Mouse (Mus musculus): ENCODE measurements around the gene Plekhg5.

Gene Plekhg5

GRCm38 (mm10) chr4:152096927-152097326 is 24.6 kb downstream of the Plekhg5 start:
- DNase-seq (ENCODE audit: inconsistent age in 2 of 2, low spot score in 1 of 2), result no peak

- DNase-seq (ENCODE audit: inconsistent age in 2 of 2, low spot score in 1 of 2), result no peak
Measured at GRCm38 (mm10) chr4:152097911-152098799, 25.9 kb downstream of the Plekhg5 start.

- DNase-seq (ENCODE audit: inconsistent age in 2 of 2, low spot score in 1 of 2), result peak in 1 of 2 experiments; percentile 51
Measured at GRCm38 (mm10) chr4:152100541-152100940, 28.2 kb downstream of the Plekhg5 start.

- DNase-seq (ENCODE audit: inconsistent age in 2 of 2, low spot score in 1 of 2), result no peak
Measured at GRCm38 (mm10) chr4:152101081-152101653, 28.9 kb downstream of the Plekhg5 start.

- no peak for DNase-seq (ENCODE audit: inconsistent age in 2 of 2, low spot score in 1 of 2)
Measured at GRCm38 (mm10) chr4:152101921-152102320, 29.6 kb downstream of the Plekhg5 start.

GRCm38 (mm10) chr4:152103025-152103424 is 30.7 kb downstream of the Plekhg5 start:
- DNase-seq (ENCODE audit: inconsistent age in 2 of 2, low spot score in 1 of 2), result peak; percentile 66 to 88

GRCm38 (mm10) chr4:152106746-152107145 is 34.4 kb downstream of the Plekhg5 start:
- DNase-seq (ENCODE audit: inconsistent age in 2 of 2, low spot score in 1 of 2), result no peak

GRCm38 (mm10) chr4:152107493-152107892 is 35.2 kb downstream of the Plekhg5 start:
- peak; percentile 50 to 72 for DNase-seq (ENCODE audit: inconsistent age in 2 of 2, low spot score in 1 of 2)

GRCm38 (mm10) chr4:152107971-152108509 is 35.7 kb downstream of the Plekhg5 start:
- peak; percentile 90 to 94 for DNase-seq (ENCODE audit: inconsistent age in 2 of 2, low spot score in 1 of 2)

GRCm38 (mm10) chr4:152108673-152109072 is 36.4 kb downstream of the Plekhg5 start:
- no peak for DNase-seq (ENCODE audit: inconsistent age in 2 of 2, low spot score in 1 of 2)

- DNase-seq (ENCODE audit: inconsistent age in 2 of 2, low spot score in 1 of 2), result no peak
Measured at GRCm38 (mm10) chr4:152109509-152109908, 37.2 kb downstream of the Plekhg5 start.

GRCm38 (mm10) chr4:152110689-152111088 is 38.4 kb downstream of the Plekhg5 start:
- DNase-seq (ENCODE audit: inconsistent age in 2 of 2, low spot score in 1 of 2), result no peak

GRCm38 (mm10) chr4:152112329-152112728 is 40.0 kb downstream of the Plekhg5 start:
- DNase-seq (ENCODE audit: inconsistent age in 2 of 2, low spot score in 1 of 2), result no peak

GRCm38 (mm10) chr4:152114080-152114479 is 41.8 kb downstream of the Plekhg5 start:
- DNase-seq (ENCODE audit: inconsistent age in 2 of 2, low spot score in 1 of 2), result no peak

GRCm38 (mm10) chr4:152115921-152116612 is 43.8 kb downstream of the Plekhg5 start, which contains the start of gene Tnfrsf25:
Gene Tnfrsf25 (plus strand): TSS chr4:152115934.
- no peak for DNase-seq (ENCODE audit: inconsistent age in 2 of 2, low spot score in 1 of 2)

- no peak for DNase-seq (ENCODE audit: inconsistent age in 2 of 2, low spot score in 1 of 2)
Measured at GRCm38 (mm10) chr4:152117538-152117937, 45.2 kb downstream of the Plekhg5 start.

GRCm38 (mm10) chr4:152119396-152120292 is 47.3 kb downstream of the Plekhg5 start:
- DNase-seq (ENCODE audit: inconsistent age in 2 of 2, low spot score in 1 of 2), result peak in 1 of 2 experiments; percentile 65

GRCm38 (mm10) chr4:152120311-152121182 is 48.2 kb downstream of the Plekhg5 start:
- DNase-seq (ENCODE audit: inconsistent age in 2 of 2, low spot score in 1 of 2), result no peak

GRCm38 (mm10) chr4:152121183-152121505 is 48.8 kb downstream of the Plekhg5 start:
- no peak for DNase-seq (ENCODE audit: inconsistent age in 2 of 2, low spot score in 1 of 2)
